Mouse (Mus musculus): ENCODE measurements around the gene Arpp19.

GRCm38 (mm10) chr9:75087823-75088222 lies 50.4 kb downstream of the Arpp19 start:
- TF ChIP-seq CTCF (IDR thresholded peaks at IDR 0.05; ENCODE audit: control insufficient read depth, insufficient read depth, insufficient replicate concordance, low read depth, low read length) (no peak), POLR2A (IDR thresholded peaks at IDR 0.05; ENCODE audit: control insufficient read depth, low read depth, low read length) (no peak)

All from testis, adult 2 months (tissue).